Mouse (Mus musculus) liver, embryonic 12.5 days (tissue): Measurements from ENCODE around the gene Esrrg. TPM values are rescaled to one million over a fixed set of nuclear protein-coding genes. Genes with fewer than 3 reads are reported as not detected.

Experiments used
- ATAC-seq: fragments of 200-750 bp; cut with Nextera tagmentation; 2 replicates; pipeline ENCODE4 v1.8.0; 2017; ENCODE audit warnings: moderate number of reproducible peaks, mild to moderate bottlenecking, moderate library complexity
- H3K27ac ChIP-seq: fragments of 300-500 bp; sonication (generic); 2 replicates; pipeline ENCODE4 v1.5.1; 2016; ENCODE audit warnings: mild to moderate bottlenecking
- H3K27me3 ChIP-seq: fragments of 300-500 bp; sonication (generic); replicated peaks from 2 replicates; pipeline ENCODE4 v1.6.1; 2016; ENCODE audit warnings: mild to moderate bottlenecking, moderate library complexity
- H3K36me3 ChIP-seq: fragments of 300-500 bp; sonication (generic); 2 replicates; pipeline ENCODE4 v1.6.1; 2016; ENCODE audit warnings: mild to moderate bottlenecking, moderate library complexity
- H3K4me1 ChIP-seq: fragments of 300-500 bp; sonication (generic); 2 replicates; pipeline ENCODE4 v1.6.1; 2016
- H3K4me2 ChIP-seq: fragments of 300-500 bp; sonication (generic); 2 replicates; pipeline ENCODE4 v1.6.1; 2016; ENCODE audit warnings: mild to moderate bottlenecking, moderate library complexity
- H3K4me3 ChIP-seq: fragments of 300-500 bp; sonication (generic); 2 replicates; pipeline ENCODE4 v1.5.1; 2016; ENCODE audit warnings: mild to moderate bottlenecking, moderate library complexity
- H3K9ac ChIP-seq: fragments of 300-500 bp; sonication (generic); 2 replicates; pipeline ENCODE4 v1.6.1; 2016; ENCODE audit warnings: mild to moderate bottlenecking, moderate library complexity
- H3K9me3 ChIP-seq: fragments of 300-500 bp; sonication (generic); replicated peaks from 2 replicates; pipeline ENCODE4 v1.6.1; 2016; ENCODE audit warnings: mild to moderate bottlenecking, moderate library complexity
- WGBS: fragments of 180-500 bp; shearing (Covaris S2); methylation state at CpG from one replicate; pipeline ENCODE4 v1.1.7; 2016; ENCODE audit not compliant: insufficient replicate concordance; 5-methylcytosine and 5-hydroxymethylcytosine counted together
- polyA plus RNA-seq: library from polyadenylated mRNA; unstranded; fragments of >200 nt; fragmentation: Nextera tagmentation; extraction: Ambion mirVana; gene quantifications from 2 replicates; pipeline ENCODE4 v1.2.1, GENCODE M21; 2016

Gene Esrrg
- polyA plus RNA-seq, 1 experiment from 2014 or later = 0.25 TPM

DNA sequence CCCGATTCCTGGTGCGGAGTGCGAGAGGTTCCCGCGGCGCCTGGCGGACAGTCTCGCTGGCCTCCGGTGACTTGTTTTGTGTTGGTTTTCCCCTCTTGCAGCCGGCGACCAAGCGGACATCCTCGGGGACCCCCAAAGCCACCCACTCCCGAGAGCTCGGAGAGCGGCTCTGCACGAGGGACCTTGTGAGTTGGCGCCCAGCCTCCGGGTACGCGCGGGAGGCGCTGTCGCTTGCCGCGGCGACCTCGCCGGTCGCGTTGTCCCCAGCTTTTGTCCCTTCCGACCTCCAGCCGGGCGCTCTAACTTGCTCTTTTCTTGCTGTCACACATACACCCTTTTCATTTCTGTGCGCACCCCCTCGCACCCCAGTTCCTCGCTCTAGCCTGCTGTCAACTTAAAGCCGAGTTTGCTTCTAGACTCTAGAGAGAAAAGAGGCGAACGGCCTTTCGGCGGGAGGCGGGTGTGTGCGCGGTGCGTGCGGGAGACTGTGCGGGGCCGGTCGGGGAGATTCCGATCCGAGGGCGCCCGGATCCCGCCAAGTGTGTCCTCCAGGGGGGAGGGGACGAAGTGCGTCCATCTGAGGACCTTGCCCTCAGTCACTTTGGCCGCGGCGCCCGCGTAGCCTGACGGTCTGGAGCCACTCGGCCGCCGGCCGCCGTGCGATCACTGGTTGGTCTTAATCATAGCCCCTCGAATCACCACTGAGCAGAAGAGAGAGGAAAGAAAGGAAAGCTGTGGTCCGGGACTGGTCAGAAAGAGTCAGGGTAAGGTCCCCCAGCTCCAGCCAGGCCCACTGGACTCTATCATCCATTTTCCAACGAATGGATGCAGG is 646 bp downstream of the Esrrg start:
- Histone ChIP-seq H3K9me3 (no peaks in the 10 kb centered on the region), H3K9ac (no peak overlapping the region), H3K4me2 (peak overlapping the region; percentile 62), H3K4me1 (peaks cover 4% of the 10 kb centered on the region; the same call in 1 of the 2 replicates), H3K36me3 (no peaks in the 10 kb centered on the region), H3K4me3 (peak overlapping the region; percentile 38), H3K27ac (no peak overlapping the region), H3K27me3 (peaks cover 85% of the 10 kb centered on the region)
- ATAC-seq = 0 out of 2 replicates have a peak, but pooled peaks have one; percentile 30
- WGBS = 2% methylated on average over 72 of the region's 72 CpGs

DNA sequence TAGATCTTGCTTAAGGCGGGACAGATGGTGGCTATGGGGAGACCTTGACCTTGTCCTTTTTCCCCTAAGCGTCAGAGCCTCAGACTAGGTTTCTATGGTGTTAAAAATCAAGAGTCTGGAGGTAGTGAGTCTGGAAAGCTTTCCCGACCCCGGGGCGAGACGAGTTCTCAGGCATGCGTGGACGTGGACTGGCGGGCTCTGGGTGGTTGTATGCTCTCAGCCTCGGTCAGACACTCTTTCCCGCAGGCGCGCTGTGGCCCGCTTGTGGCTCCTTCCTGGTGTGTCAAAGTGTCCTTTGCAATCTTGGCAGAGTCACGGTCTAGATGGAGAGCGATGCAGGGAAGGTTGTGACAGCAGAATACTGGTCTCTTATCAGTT is 1.3 kb downstream of the Esrrg start:
- Histone ChIP-seq H3K27ac (no peak overlapping the region), H3K4me1 (peaks cover 4% of the 10 kb centered on the region; the same call in 1 of the 2 replicates), H3K4me2 (peak overlapping the region; percentile 62), H3K4me3 (peak overlapping the region; percentile 38; the same call in 1 of the 2 replicates), H3K36me3 (no peaks in the 10 kb centered on the region), H3K9ac (no peak overlapping the region), H3K27me3 (peaks cover 79% of the 10 kb centered on the region), H3K9me3 (no peaks in the 10 kb centered on the region)
- 2% methylated on average over 16 of the region's 16 CpGs for WGBS
- ATAC-seq = no peak

DNA sequence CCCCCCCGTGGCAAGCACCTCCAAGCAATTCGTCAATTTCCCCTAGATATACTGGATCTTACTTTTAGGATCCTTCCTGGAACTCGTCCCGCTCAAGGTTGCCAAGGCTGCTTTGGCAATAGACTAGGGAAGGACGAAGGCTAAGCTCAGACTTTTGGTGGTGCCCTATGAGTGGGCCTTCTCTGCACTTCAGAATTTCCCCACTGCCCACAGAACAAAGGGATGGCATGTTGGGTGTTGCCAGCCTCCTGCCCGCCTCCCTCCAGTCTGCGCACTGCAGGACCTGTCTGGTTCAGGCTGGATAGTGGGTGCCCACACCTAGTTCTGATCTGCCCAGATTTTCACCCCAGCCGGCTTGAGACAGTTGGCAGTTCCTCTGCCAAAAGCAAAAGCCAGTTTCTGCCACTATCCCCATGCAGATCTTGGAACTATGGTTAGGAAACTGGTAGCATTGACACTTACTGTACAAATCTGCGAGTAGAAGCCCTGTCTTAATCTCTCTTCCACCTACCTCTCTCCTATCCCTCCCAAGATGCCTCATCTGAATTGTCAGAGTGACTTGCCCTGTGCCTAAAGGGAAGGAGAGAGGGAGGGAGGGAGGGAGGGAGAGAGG is 1.9 kb downstream of the Esrrg start:
- ATAC-seq = no peak
- no peak overlapping the region for H3K4me2 ChIP-seq
- no peaks in the 10 kb centered on the region for H3K36me3 ChIP-seq
- no peak overlapping the region for H3K4me3 ChIP-seq
- H3K9ac ChIP-seq = no peak overlapping the region
- 28% methylated on average over 8 of the region's 9 CpGs for WGBS
- H3K27me3 ChIP-seq = peaks cover 73% of the 10 kb centered on the region
- H3K9me3 ChIP-seq = no peaks in the 10 kb centered on the region
- H3K27ac ChIP-seq = no peak overlapping the region
- H3K4me1 ChIP-seq = peaks cover 2% of the 10 kb centered on the region; the same call in 1 of the 2 replicates

DNA sequence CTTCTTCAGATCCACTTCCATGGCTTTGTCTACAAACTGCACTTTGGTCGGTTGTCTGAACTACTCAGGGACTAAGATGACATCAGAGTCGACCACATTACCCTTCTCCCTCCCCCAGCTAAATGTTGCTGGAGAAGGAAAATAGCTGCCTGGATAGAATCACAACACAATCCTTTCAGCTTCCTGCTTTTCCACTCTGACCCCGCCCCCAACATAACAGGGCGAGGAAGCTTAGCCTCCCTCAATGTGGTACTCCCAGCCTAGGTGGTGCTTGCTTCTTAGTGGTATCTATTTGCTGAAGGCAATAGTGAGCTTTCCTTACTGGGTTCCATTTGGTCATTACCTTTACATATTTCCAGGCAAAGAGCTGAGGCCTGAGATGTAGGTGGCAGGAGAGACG is 3.3 kb downstream of the Esrrg start:
- no peaks in the 10 kb centered on the region for H3K36me3 ChIP-seq
- H3K27me3 ChIP-seq = peaks cover 59% of the 10 kb centered on the region
- no peak overlapping the region for H3K27ac ChIP-seq
- H3K9ac ChIP-seq = no peak overlapping the region
- no peak overlapping the region for H3K4me2 ChIP-seq
- no peak for ATAC-seq
- 20% methylated on average over 5 of the region's 5 CpGs for WGBS
- H3K4me3 ChIP-seq = no peak overlapping the region
- H3K4me1 ChIP-seq = no peaks in the 10 kb centered on the region
- no peaks in the 10 kb centered on the region for H3K9me3 ChIP-seq

DNA sequence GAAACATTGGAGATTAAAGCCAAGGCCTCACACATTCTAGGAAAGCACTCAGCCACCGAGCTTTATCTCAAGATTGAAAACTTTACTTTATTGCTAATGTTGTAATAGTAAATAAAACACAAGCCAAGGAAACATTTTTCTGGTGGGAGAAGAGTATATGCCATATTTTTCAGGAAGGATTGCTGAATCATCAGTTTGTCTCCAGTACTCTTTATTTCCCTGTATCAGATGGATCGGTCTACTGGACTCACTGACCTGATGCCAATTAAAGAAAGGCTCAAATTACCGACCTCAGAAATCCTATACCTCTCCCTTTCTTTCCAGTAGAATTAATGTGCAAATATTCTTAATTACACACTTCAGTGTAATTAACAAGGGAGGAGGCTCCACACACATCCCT is 4.7 kb downstream of the Esrrg start:
- no peak overlapping the region for H3K27ac ChIP-seq
- H3K4me2 ChIP-seq = no peak overlapping the region
- H3K9me3 ChIP-seq = no peaks in the 10 kb centered on the region
- no peaks in the 10 kb centered on the region for H3K36me3 ChIP-seq
- H3K4me3 ChIP-seq = no peak overlapping the region
- ATAC-seq = no peak
- H3K9ac ChIP-seq = no peak overlapping the region
- no peaks in the 10 kb centered on the region for H3K4me1 ChIP-seq
- 56% methylated on average over 3 of the region's 3 CpGs for WGBS
- H3K27me3 ChIP-seq = peaks cover 45% of the 10 kb centered on the region

DNA sequence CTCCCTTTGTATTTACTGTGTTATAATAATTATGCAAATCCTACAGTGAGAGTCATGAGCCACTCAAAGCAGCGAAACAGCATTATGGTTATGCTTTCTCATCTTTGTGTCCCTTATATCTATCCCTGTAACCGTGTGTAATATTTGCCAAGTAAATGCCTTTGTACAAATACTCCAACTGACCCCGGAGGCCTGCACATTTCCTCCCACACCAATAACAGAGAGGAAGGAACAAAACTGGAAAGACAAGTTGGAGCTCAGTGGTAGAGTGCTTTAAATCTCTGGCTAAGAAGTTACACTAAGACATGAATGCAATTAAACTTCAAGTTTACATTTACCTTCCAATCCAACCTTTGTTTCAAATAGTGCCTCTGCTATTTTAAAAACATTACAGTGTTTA is 15.4 kb downstream of the Esrrg start:
- H3K4me2 ChIP-seq = no peak overlapping the region
- ATAC-seq = no peak
- H3K27ac ChIP-seq = no peak overlapping the region
- no peaks in the 10 kb centered on the region for H3K27me3 ChIP-seq
- no peak overlapping the region for H3K4me3 ChIP-seq
- H3K36me3 ChIP-seq = no peaks in the 10 kb centered on the region
- no peaks in the 10 kb centered on the region for H3K4me1 ChIP-seq
- H3K9ac ChIP-seq = no peak overlapping the region
- H3K9me3 ChIP-seq = no peaks in the 10 kb centered on the region
- WGBS = 57% methylated on average over 3 of the region's 3 CpGs

DNA sequence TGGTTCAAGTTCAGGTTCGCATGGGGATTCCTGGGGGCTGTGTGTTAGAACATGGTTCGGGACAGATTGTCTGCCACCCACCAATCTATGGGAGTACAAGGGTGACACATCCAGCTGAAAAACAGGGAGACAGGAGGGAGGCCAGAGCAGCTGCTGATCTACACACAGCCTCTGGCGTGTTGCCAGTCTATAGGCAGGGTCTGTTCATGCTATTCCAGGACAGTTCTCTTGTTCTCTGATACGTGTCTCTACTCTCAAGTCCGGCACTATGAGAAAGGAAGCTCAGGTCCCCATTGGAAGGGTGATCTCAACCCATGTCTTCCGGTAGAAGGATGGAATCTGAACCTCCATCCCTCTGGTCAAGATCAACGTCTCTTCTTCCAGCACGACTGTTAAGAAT is 21.8 kb downstream of the Esrrg start:
- Histone ChIP-seq H3K4me2 (no peak overlapping the region), H3K27ac (no peak overlapping the region), H3K9ac (no peak overlapping the region), H3K36me3 (no peaks in the 10 kb centered on the region), H3K27me3 (no peaks in the 10 kb centered on the region), H3K4me1 (no peaks in the 10 kb centered on the region), H3K9me3 (no peaks in the 10 kb centered on the region), H3K4me3 (no peak overlapping the region)
- 64% methylated on average over 8 of the region's 8 CpGs for WGBS
- ATAC-seq = no peak

DNA sequence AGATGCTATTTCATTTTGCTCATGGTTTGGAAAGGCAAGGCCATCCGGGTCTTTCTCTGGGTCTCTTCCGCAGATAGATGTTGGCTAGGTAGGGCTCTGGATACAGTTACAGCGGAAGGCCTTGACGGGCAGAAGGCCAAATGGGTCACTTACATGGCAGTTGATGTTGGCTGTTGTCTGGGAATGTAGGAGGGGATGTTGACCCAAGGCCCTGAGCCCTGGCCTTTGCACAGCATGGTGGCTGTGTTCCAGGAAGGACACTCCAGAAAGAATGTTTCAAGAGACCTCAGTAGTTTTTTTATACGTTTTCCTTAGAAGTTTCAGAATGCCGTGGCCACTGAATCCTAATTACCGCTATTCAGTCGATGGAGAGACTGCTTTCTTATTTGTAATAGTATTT is 22.9 kb downstream of the Esrrg start:
- no peak overlapping the region for H3K27ac ChIP-seq
- ATAC-seq = no peak
- H3K4me2 ChIP-seq = no peak overlapping the region
- WGBS = 76% methylated on average over 8 of the region's 8 CpGs
- H3K27me3 ChIP-seq = no peaks in the 10 kb centered on the region
- H3K9ac ChIP-seq = no peak overlapping the region
- no peaks in the 10 kb centered on the region for H3K4me1 ChIP-seq
- no peaks in the 10 kb centered on the region for H3K36me3 ChIP-seq
- no peaks in the 10 kb centered on the region for H3K9me3 ChIP-seq
- H3K4me3 ChIP-seq = no peak overlapping the region

DNA sequence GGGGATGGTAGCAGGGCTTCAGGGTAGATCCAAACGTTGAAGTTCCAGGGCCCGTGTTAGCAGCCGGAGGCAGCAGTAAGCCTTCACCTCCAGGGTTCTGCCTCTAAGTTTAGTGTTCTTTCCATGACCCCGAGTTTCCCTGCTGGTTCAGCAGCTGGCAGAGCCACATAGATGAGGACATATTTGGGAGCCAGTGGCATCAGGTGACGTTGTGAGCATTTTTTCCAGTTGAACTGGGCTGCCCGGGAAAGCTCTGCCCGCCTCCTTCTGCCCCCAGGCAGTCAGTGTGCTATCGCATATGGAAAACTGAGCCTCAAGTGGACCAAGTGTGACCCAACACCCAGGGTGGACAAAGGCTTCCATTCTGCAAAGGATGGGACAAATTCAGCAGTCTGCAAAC is 36.7 kb downstream of the Esrrg start:
- H3K4me3 ChIP-seq = no peak overlapping the region
- no peak overlapping the region for H3K27ac ChIP-seq
- H3K27me3 ChIP-seq = peaks cover 6% of the 10 kb centered on the region
- no peaks in the 10 kb centered on the region for H3K4me1 ChIP-seq
- no peak overlapping the region for H3K4me2 ChIP-seq
- no peak overlapping the region for H3K9ac ChIP-seq
- ATAC-seq = no peak
- no peaks in the 10 kb centered on the region for H3K9me3 ChIP-seq
- H3K36me3 ChIP-seq = no peaks in the 10 kb centered on the region
- WGBS = 75% methylated on average over 8 of the region's 8 CpGs

DNA sequence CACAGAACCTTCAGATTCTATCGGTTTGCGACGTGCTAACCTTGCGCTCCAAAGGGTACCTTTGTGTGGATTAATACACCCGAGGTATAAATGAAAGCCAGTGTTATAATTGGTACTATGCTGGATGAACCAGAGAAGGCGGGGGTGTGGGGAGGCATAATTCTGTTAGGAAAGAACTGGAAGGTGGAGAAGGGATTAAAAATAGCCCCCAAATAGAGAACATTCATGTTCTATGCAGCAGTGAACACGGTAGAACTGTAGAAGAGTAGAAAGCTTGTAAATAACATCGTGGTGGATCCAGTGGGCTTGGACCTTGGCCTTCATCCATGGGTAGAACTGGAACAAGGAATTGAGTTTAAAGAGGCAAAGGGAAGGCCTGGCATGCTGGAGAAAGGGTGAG is 40.0 kb downstream of the Esrrg start:
- Histone ChIP-seq H3K36me3 (no peaks in the 10 kb centered on the region), H3K9ac (no peak overlapping the region), H3K4me3 (no peak overlapping the region), H3K9me3 (no peaks in the 10 kb centered on the region), H3K4me1 (peaks cover 11% of the 10 kb centered on the region), H3K4me2 (no peak overlapping the region), H3K27me3 (peaks cover 38% of the 10 kb centered on the region), H3K27ac (no peak overlapping the region)
- ATAC-seq = no peak
- WGBS = 75% methylated on average over 8 of the region's 8 CpGs

DNA sequence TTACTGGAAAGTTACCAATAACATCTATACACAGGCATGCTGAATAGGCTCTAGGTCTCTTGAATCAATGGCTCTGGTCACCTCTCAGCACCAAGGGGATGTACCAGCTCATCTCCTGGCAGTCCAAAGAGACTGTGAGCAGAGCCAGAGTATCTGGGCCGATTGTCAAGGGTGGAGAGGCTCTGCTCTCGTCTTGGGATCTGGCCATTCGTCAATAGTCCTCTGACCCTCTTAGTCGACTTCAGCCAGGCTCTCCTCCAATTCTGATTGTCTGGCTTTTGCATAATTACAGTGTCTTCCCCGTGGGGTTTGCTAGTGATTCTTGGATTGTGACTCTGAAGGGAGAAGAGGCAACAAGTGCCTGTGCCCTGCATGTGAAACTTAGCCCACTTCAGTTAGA is 41.3 kb downstream of the Esrrg start:
- Histone ChIP-seq H3K9me3 (no peaks in the 10 kb centered on the region), H3K4me3 (no peak overlapping the region), H3K27me3 (peaks cover 43% of the 10 kb centered on the region), H3K27ac (no peak overlapping the region), H3K9ac (no peak overlapping the region), H3K4me2 (no peak overlapping the region), H3K4me1 (peaks cover 11% of the 10 kb centered on the region), H3K36me3 (no peaks in the 10 kb centered on the region)
- WGBS = 43% methylated on average over 5 of the region's 5 CpGs
- ATAC-seq = no peak

DNA sequence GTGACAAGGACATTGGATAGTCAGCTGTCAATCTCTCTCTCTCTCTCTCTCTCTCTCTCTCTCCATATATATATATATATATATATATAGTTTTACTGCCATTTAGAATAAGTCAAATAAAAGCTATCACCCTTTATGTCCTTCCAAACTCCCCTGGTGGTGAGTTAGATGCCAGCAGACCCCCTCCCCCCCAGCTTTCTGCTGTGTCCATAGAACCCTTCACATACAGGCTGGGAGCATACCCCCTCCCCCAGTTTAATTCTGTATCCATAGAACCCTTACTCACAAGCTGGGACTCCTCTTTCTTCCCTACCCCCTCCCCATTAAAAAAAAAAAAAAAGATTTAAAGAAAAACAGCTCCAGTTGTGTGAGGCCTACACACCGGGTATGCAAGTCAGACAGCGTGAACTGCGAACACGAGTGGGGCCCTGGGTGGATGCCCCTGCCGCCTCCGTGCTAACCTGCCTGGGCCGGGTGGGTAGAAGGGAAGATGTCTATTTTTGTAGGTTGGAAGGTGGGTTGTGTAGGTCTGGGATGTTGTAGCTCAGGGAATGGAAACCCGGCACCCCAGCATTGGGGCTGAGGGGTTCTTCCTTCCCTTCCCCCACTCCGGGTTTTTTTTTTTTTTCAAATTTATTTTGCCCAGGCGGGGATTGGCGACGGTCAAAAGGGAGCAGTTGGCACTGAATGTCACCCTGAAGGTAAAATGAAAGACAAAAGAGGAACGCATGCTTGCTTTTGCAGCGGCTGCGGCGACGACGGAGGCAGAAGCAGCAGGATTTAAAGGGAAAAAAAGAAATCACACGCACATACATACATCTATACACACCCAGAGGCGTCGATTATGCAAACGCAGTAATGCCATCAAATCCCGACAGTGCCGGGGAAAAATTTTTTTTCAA is 42.4 kb downstream of the Esrrg start:
- H3K4me2 ChIP-seq = peak overlapping the region; percentile 59
- no peaks in the 10 kb centered on the region for H3K9me3 ChIP-seq
- no peak overlapping the region for H3K27ac ChIP-seq
- no peak for ATAC-seq
- H3K9ac ChIP-seq = no peak overlapping the region
- no peaks in the 10 kb centered on the region for H3K36me3 ChIP-seq
- peaks cover 43% of the 10 kb centered on the region for H3K27me3 ChIP-seq
- WGBS = 15% methylated on average over 24 of the region's 24 CpGs
- H3K4me1 ChIP-seq = peaks cover 11% of the 10 kb centered on the region
- H3K4me3 ChIP-seq = peak overlapping the region; percentile 50
